Mouse (Mus musculus) left cerebral cortex, adult 6 months (tissue): ENCODE results near the gene Pik3ca. TPM values are rescaled to one million over a fixed set of nuclear protein-coding genes. Genes with fewer than 3 reads are reported as not detected.

ENCODE experiments used
- long read RNA-seq, 2 experiments: library from polyadenylated mRNA; unstranded; transcript quantifications; one replicate each; pipeline ENCODE4 v2.0.0; 2019 to 2020
- polyA plus RNA-seq: library from polyadenylated mRNA; unstranded; fragments of <200 nt; fragmentation: Nextera tagmentation; gene quantifications from 2 replicates; pipeline ENCODE4 v1.2.3, GENCODE M21; 2021

The Pik3ca gene
- polyA plus RNA-seq = 7.2 and 9.3 TPM in 2 replicates
- long read RNA-seq, experiment 1, full-length matches to known transcripts = 5 of 20 reads
- long read RNA-seq, experiment 1, partial matches to known transcripts = 9 of 20 reads
- long read RNA-seq, experiment 1, other reads (novel, unspliced or antisense) = 6 of 20 reads
- long read RNA-seq, experiment 2, full-length matches to known transcripts = 2 of 46 reads
- long read RNA-seq, experiment 2, partial matches to known transcripts = 10 of 46 reads
- long read RNA-seq, experiment 2, other reads (novel, unspliced or antisense) = 34 of 46 reads

GRCm38 (mm10) chr3:32397461-32398174 is at the start of gene Pik3ca:
Pik3ca (plus strand) TSS chr3:32397671.

GRCm38 (mm10) chr3:32365546-32366245 is 31.8 kb upstream of the Pik3ca start, which contains the start of gene Zmat3:
Zmat3 (minus strand) TSS chr3:32366014.

GRCm38 (mm10) chr3:32492097-32493090 is 94.9 kb downstream of the Pik3ca start, which contains the start of gene Kcnmb3:
Kcnmb3 (minus strand) TSS chr3:32492231.

GRCm38 (mm10) chr3:32509496-32510374 is 112.3 kb downstream of the Pik3ca start, which contains the start of gene Zfp639:
Zfp639 (plus strand) TSS chr3:32510259.

Other genes with a start within 250 kb of the Pik3ca start
- 11.8 and 23.0 TPM in 2 replicates for gene Zmat3, start 31.7 kb upstream of the Pik3ca start, polyA plus RNA-seq
- gene Kcnmb3, start 94.6 kb downstream of the Pik3ca start, polyA plus RNA-seq = 0.06 TPM in 1 of 2 replicates, not detected in the other
- gene Zfp639, start 112.6 kb downstream of the Pik3ca start, polyA plus RNA-seq = 12.9 and 16.5 TPM in 2 replicates
- gene Mfn1, start 131.8 kb downstream of the Pik3ca start, polyA plus RNA-seq = 5.6 and 22.6 TPM in 2 replicates
- gene Gnb4, start 218.9 kb downstream of the Pik3ca start, polyA plus RNA-seq = 27.5 and 52.7 TPM in 2 replicates